Mouse (Mus musculus) heart, embryonic 16.5 days (tissue): ENCODE results near the gene Cytip. TPM values are rescaled to one million over a fixed set of nuclear protein-coding genes. Genes with fewer than 3 reads are reported as not detected.
"Not testable (repeated sequence)": the region's sequence is repeated elsewhere in the genome, so short reads cannot be mapped to it uniquely, and the experiment has no call there.

Experiments
- ATAC-seq: fragments of 200-750 bp; cut with Nextera tagmentation; replicated peaks from 2 replicates; pipeline ENCODE4 v1.8.0; 2017; ENCODE audit warnings: moderate number of reproducible peaks; ENCODE audit not compliant: insufficient read depth, low FRiP score; ENCODE audit errors: extremely low read depth
- H3K27ac ChIP-seq: fragments of 300-500 bp; sonication (generic); 2 replicates; pipeline ENCODE4 v1.5.1; 2014; ENCODE audit warnings: mild to moderate bottlenecking, low read length, control low read depth, moderate library complexity
- H3K27me3 ChIP-seq: fragments of 300-500 bp; sonication (generic); 2 replicates; pipeline ENCODE4 v1.6.1; 2014; ENCODE audit warnings: low read length, mixed read lengths; ENCODE audit not compliant: control insufficient read depth, insufficient read depth
- H3K36me3 ChIP-seq: fragments of 300-500 bp; sonication (generic); 2 replicates; pipeline ENCODE4 v1.6.1; 2014; ENCODE audit not compliant: control insufficient read depth, insufficient read depth
- H3K4me1 ChIP-seq: fragments of 300-500 bp; sonication (generic); 2 replicates; pipeline ENCODE4 v1.6.1; 2014; ENCODE audit warnings: low read length, mixed read lengths; ENCODE audit not compliant: control insufficient read depth, insufficient read depth
- H3K4me2 ChIP-seq: fragments of 300-500 bp; sonication (generic); 2 replicates; pipeline ENCODE4 v1.6.1; 2014; ENCODE audit warnings: low read depth, mild to moderate bottlenecking, control low read depth, low read length
- H3K4me3 ChIP-seq: fragments of 300-500 bp; sonication (generic); 2 replicates; pipeline ENCODE4 v1.5.1; 2014; ENCODE audit warnings: mild to moderate bottlenecking, control low read depth, low read length
- H3K9ac ChIP-seq: fragments of 300-500 bp; sonication (generic); 2 replicates; pipeline ENCODE4 v1.6.1; 2014; ENCODE audit warnings: low read length, control low read depth
- H3K9me3 ChIP-seq: fragments of 300-500 bp; sonication (generic); replicated peaks from 2 replicates; pipeline ENCODE4 v1.6.1; 2016; ENCODE audit warnings: low read length; ENCODE audit not compliant: control insufficient read depth
- WGBS: fragments of 180-500 bp; shearing (Covaris S2); extraction: QIAGEN DNeasy Blood & Tissue Kit; methylation state at CpG from one replicate; pipeline ENCODE4 v1.1.7; 2014; 5-methylcytosine and 5-hydroxymethylcytosine counted together
- polyA plus RNA-seq: library from polyadenylated mRNA; unstranded; fragments of >200 nt; fragmentation: Nextera tagmentation; extraction: Ambion mirVana; gene quantifications from 2 replicates; pipeline ENCODE4 v1.2.1, GENCODE M21; 2015

Gene Cytip
- polyA plus RNA-seq, 1 experiment from 2014 or later: 5.1 TPM

DNA sequence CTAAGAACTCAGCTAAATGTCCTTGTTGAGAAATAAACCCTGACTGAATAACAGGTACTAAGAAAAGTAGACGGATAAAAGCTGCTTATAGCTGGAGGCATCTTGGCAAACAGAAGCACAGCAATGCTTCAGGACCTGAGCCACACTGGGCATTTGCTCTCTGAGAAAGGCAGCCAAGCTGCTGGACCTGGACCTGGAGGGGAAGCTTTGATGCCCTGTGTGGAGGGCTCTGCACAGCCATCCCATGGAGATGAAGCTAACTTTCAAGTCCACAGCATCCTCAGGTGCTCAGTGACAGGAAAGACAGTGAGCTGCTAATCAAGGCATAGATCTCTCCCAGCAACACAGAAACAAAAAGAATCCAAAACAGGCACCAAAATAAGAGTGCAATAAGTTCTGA is 54.8 kb downstream of the Cytip start:
- H3K9me3 ChIP-seq: no peaks in the 10 kb centered on the region
- H3K4me2 ChIP-seq: no peak overlapping the region
- no peaks in the 10 kb centered on the region for H3K36me3 ChIP-seq
- no peak overlapping the region for H3K9ac ChIP-seq
- no peak overlapping the region for H3K4me3 ChIP-seq
- H3K27me3 ChIP-seq: no peaks in the 10 kb centered on the region
- WGBS: 69% methylated on average over 1 of the region's 1 CpGs
- no peak overlapping the region for H3K27ac ChIP-seq
- no peak for ATAC-seq
- no peaks in the 10 kb centered on the region for H3K4me1 ChIP-seq

DNA sequence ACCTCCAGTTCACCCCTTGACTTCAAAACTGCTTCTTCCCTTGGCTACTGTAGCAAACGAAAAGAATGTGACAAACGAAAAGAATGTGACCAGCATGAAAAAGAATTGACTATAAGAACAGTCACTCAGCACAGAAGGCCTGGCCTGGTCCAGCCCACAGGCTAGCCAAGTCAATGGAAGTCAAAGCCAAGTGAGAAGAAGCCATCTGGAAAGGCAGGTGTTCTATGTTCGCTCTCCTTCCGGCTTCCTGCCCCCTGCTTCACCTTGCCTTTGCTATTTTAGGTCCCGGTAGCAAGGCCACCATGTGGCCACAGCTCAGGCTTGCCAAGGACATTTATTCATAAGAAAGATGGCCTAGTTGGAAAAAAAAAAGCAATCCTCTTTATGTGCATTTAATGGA is 56.7 kb downstream of the Cytip start:
- H3K4me1 ChIP-seq: no peaks in the 10 kb centered on the region
- H3K27me3 ChIP-seq: no peaks in the 10 kb centered on the region
- no peak overlapping the region for H3K4me3 ChIP-seq
- no peaks in the 10 kb centered on the region for H3K36me3 ChIP-seq
- no peaks in the 10 kb centered on the region for H3K9me3 ChIP-seq
- H3K9ac ChIP-seq: no peak overlapping the region
- 72% methylated on average over 5 of the region's 5 CpGs for WGBS
- no peak overlapping the region for H3K27ac ChIP-seq
- no peak for ATAC-seq
- no peak overlapping the region for H3K4me2 ChIP-seq

- no peaks in the 10 kb centered on the region for H3K9me3 ChIP-seq
- H3K27me3 ChIP-seq: no peaks in the 10 kb centered on the region
- H3K4me2 ChIP-seq: no peak overlapping the region
- 68% methylated on average over 7 of the region's 7 CpGs for WGBS
- no peak overlapping the region for H3K27ac ChIP-seq
- H3K9ac ChIP-seq: no peak overlapping the region
- H3K36me3 ChIP-seq: no peaks in the 10 kb centered on the region
- no peaks in the 10 kb centered on the region for H3K4me1 ChIP-seq
- H3K4me3 ChIP-seq: no peak overlapping the region
- ATAC-seq: 0 out of 2 replicates have a peak, but pooled peaks have one; percentile 37
These were observed 57.7 kb downstream of the Cytip start for GRCm38 (mm10) chr2:58137676-58138075.

DNA sequence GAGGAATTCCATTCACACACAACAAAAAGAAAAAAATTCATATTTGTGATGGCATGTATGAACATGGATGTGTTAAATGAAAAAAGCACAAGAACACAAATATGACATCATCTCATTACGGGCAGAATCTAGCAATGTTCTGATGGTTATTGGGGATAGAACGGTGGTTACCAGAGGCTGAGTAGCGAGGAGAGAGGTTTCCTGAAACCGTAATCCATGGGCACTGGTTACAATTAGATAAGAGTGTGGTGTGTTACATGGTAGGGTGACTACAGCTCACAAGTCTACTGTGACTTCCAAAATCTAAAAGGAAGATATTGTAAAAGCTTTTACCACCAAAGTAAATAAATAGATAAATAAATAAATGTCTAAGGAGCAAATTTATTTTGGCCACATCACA is 58.8 kb downstream of the Cytip start:
- H3K4me2 ChIP-seq: no peak overlapping the region
- 81% methylated on average over 4 of the region's 4 CpGs for WGBS
- ATAC-seq: no peak

DNA sequence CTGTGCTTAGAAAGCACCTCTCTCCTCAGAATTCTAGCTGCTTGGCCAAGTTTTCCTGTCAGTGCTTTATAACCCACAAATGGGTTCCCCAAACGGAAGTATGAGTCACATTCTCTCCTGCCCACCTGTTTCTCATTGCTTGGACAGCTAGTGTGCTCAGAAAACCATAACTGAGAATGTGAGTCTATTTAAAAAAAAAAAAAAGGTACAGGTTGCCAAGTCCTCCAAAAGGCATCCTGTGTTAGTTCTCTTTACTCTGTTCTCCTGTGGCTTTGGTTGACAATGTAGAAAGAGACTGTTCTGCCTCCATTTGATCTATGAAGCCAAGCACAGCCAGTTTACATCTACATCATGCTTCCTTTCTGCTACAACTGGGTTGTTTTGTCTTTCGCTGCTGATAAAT is 60.3 kb downstream of the Cytip start:
- H3K4me3 ChIP-seq: no peak overlapping the region

More for the DNA sequence above, 58.8 kb downstream of the Cytip start:
- Histone ChIP-seq H3K9me3 (no peaks in the 10 kb centered on the region), H3K27ac (no peak overlapping the region), H3K27me3 (no peaks in the 10 kb centered on the region), H3K9ac (no peak overlapping the region), H3K4me1 (no peaks in the 10 kb centered on the region), H3K4me3 (no peak overlapping the region), H3K36me3 (no peaks in the 10 kb centered on the region)

DNA sequence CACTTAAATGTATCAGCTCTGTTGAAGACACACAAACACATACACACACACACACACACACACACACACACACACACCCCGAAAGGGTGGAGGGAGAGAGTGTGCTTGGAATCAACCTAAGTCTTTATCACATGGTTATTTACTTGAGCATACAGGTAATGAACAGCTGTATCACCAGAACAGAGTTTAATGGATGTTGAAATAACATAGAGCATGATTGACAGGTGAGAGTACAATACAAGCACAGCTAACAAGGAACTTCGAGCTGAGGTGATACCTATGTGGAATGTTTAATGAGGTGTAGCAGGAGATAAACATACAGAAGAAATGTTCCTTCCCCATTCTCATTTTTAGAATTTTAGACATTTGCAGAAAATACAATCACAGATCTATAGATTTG is 62.7 kb downstream of the Cytip start:
- no peaks in the 10 kb centered on the region for H3K36me3 ChIP-seq
- no peaks in the 10 kb centered on the region for H3K27me3 ChIP-seq
- 57% methylated on average over 2 of the region's 2 CpGs for WGBS
- H3K4me1 ChIP-seq: no peaks in the 10 kb centered on the region
- H3K9me3 ChIP-seq: no peaks in the 10 kb centered on the region
- no peak overlapping the region for H3K27ac ChIP-seq
- H3K9ac ChIP-seq: no peak overlapping the region
- ATAC-seq: no peak
- no peak overlapping the region for H3K4me3 ChIP-seq
- H3K4me2 ChIP-seq: no peak overlapping the region

More for the DNA sequence above, 60.3 kb downstream of the Cytip start:
- Histone ChIP-seq H3K27ac (no peak overlapping the region), H3K9me3 (no peaks in the 10 kb centered on the region), H3K9ac (no peak overlapping the region), H3K36me3 (no peaks in the 10 kb centered on the region), H3K4me1 (no peaks in the 10 kb centered on the region), H3K4me2 (no peak overlapping the region), H3K27me3 (no peaks in the 10 kb centered on the region)
- ATAC-seq: no peak
- 62% methylated on average over 2 of the region's 2 CpGs for WGBS

- 75% methylated on average over 5 of the region's 5 CpGs for WGBS
- Histone ChIP-seq H3K36me3 (no peaks in the 10 kb centered on the region), H3K9ac (no peak overlapping the region), H3K9me3 (no peaks in the 10 kb centered on the region), H3K4me1 (no peaks in the 10 kb centered on the region), H3K27ac (no peak overlapping the region), H3K4me2 (no peak overlapping the region), H3K27me3 (no peaks in the 10 kb centered on the region), H3K4me3 (no peak overlapping the region)
- ATAC-seq: no peak
These were observed 65.4 kb downstream of the Cytip start for GRCm38 (mm10) chr2:58129903-58130302.

GRCm38 (mm10) chr2:58111105-58111504 is 84.2 kb downstream of the Cytip start:
- H3K4me2 ChIP-seq: no peak overlapping the region
- no peaks in the 10 kb centered on the region for H3K9me3 ChIP-seq
- no peak for ATAC-seq
- H3K9ac ChIP-seq: no peak overlapping the region
- H3K36me3 ChIP-seq: no peaks in the 10 kb centered on the region
- H3K27me3 ChIP-seq: no peaks in the 10 kb centered on the region
- H3K27ac ChIP-seq: no peak overlapping the region
- no peak overlapping the region for H3K4me3 ChIP-seq
- 69% methylated on average over 4 of the region's 4 CpGs for WGBS
- no peaks in the 10 kb centered on the region for H3K4me1 ChIP-seq

GRCm38 (mm10) chr2:58107887-58108286 is 87.4 kb downstream of the Cytip start:
- not testable (repeated sequence) for H3K27ac ChIP-seq, H3K9me3 ChIP-seq, H3K9ac ChIP-seq, H3K36me3 ChIP-seq, H3K27me3 ChIP-seq, H3K4me2 ChIP-seq, H3K4me3 ChIP-seq, ATAC-seq, H3K4me1 ChIP-seq
- 71% methylated on average over 13 of the region's 16 CpGs for WGBS

GRCm38 (mm10) chr2:58107046-58107445 is 88.3 kb downstream of the Cytip start:
- Histone ChIP-seq H3K4me3 (no peak overlapping the region), H3K36me3 (no peaks in the 10 kb centered on the region), H3K9me3 (no peaks in the 10 kb centered on the region), H3K27ac (no peak overlapping the region), H3K27me3 (no peaks in the 10 kb centered on the region), H3K4me2 (no peak overlapping the region), H3K4me1 (no peaks in the 10 kb centered on the region), H3K9ac (no peak overlapping the region)
- 80% methylated on average over 6 of the region's 6 CpGs for whole genome bisulfite sequencing
- ATAC-seq: no peak
